Mouse (Mus musculus) heart, embryonic 16.5 days (tissue): ENCODE results near the gene Rnf214. TPM values are rescaled to one million over a fixed set of nuclear protein-coding genes. Genes with fewer than 3 reads are reported as not detected.
A peak's percentile ranks its signal among the peaks of the same experiment; 100 is the strongest.

Experiments
- ATAC-seq: fragments of 200-750 bp; cut with Nextera tagmentation; replicated peaks from 2 replicates; pipeline ENCODE4 v1.8.0; 2017; ENCODE audit warnings: moderate number of reproducible peaks; ENCODE audit not compliant: insufficient read depth, low FRiP score; ENCODE audit errors: extremely low read depth
- H3K27ac ChIP-seq: fragments of 300-500 bp; sonication (generic); 2 replicates; pipeline ENCODE4 v1.5.1; 2014; ENCODE audit warnings: mild to moderate bottlenecking, low read length, control low read depth, moderate library complexity
- H3K27me3 ChIP-seq: fragments of 300-500 bp; sonication (generic); 2 replicates; pipeline ENCODE4 v1.6.1; 2014; ENCODE audit warnings: low read length, mixed read lengths; ENCODE audit not compliant: control insufficient read depth, insufficient read depth
- H3K36me3 ChIP-seq: fragments of 300-500 bp; sonication (generic); 2 replicates; pipeline ENCODE4 v1.6.1; 2014; ENCODE audit not compliant: control insufficient read depth, insufficient read depth
- H3K4me1 ChIP-seq: fragments of 300-500 bp; sonication (generic); 2 replicates; pipeline ENCODE4 v1.6.1; 2014; ENCODE audit warnings: low read length, mixed read lengths; ENCODE audit not compliant: control insufficient read depth, insufficient read depth
- H3K4me2 ChIP-seq: fragments of 300-500 bp; sonication (generic); 2 replicates; pipeline ENCODE4 v1.6.1; 2014; ENCODE audit warnings: low read depth, mild to moderate bottlenecking, control low read depth, low read length
- H3K4me3 ChIP-seq: fragments of 300-500 bp; sonication (generic); 2 replicates; pipeline ENCODE4 v1.5.1; 2014; ENCODE audit warnings: mild to moderate bottlenecking, control low read depth, low read length
- H3K9ac ChIP-seq: fragments of 300-500 bp; sonication (generic); 2 replicates; pipeline ENCODE4 v1.6.1; 2014; ENCODE audit warnings: low read length, control low read depth
- H3K9me3 ChIP-seq: fragments of 300-500 bp; sonication (generic); replicated peaks from 2 replicates; pipeline ENCODE4 v1.6.1; 2016; ENCODE audit warnings: low read length; ENCODE audit not compliant: control insufficient read depth
- WGBS: fragments of 180-500 bp; shearing (Covaris S2); extraction: QIAGEN DNeasy Blood & Tissue Kit; methylation state at CpG from one replicate; pipeline ENCODE4 v1.1.7; 2014; 5-methylcytosine and 5-hydroxymethylcytosine counted together
- polyA plus RNA-seq: library from polyadenylated mRNA; unstranded; fragments of >200 nt; fragmentation: Nextera tagmentation; extraction: Ambion mirVana; gene quantifications from 2 replicates; pipeline ENCODE4 v1.2.1, GENCODE M21; 2015

Rnf214 gene
- polyA plus RNA-seq, 1 experiment from 2014 or later, result 42.3 TPM

- Histone ChIP-seq H3K27me3 (no peaks in the 10 kb centered on the region), H3K9me3 (no peaks in the 10 kb centered on the region), H3K27ac (no peak overlapping the region), H3K9ac (no peak overlapping the region), H3K36me3 (no peaks in the 10 kb centered on the region), H3K4me1 (peaks cover 25% of the 10 kb centered on the region), H3K4me3 (peak overlapping the region; percentile 73), H3K4me2 (peak overlapping the region; percentile 78)
- WGBS, result 11% methylated on average over 4 of the region's 4 CpGs
- ATAC-seq, result no peak
These were observed 68.7 kb downstream of the Rnf214 start for GRCm38 (mm10) chr9:45838069-45838433.

- Histone ChIP-seq H3K4me3 (no peak overlapping the region), H3K4me2 (no peak overlapping the region), H3K9ac (no peak overlapping the region), H3K27me3 (no peaks in the 10 kb centered on the region), H3K9me3 (peaks cover 8% of the 10 kb centered on the region), H3K36me3 (no peaks in the 10 kb centered on the region), H3K4me1 (0 out of 2 replicates have a peak, but pooled peaks cover 2% of the 10 kb centered on the region), H3K27ac (no peak overlapping the region)
- no peak for ATAC-seq
- WGBS, result 65% methylated on average over 2 of the region's 2 CpGs
These were observed 73.2 kb downstream of the Rnf214 start for GRCm38 (mm10) chr9:45833461-45833860.

GRCm38 (mm10) chr9:45832898-45833297 lies 73.8 kb downstream of the Rnf214 start:
- WGBS, result 86% methylated on average over 2 of the region's 2 CpGs
- peaks cover 8% of the 10 kb centered on the region for H3K9me3 ChIP-seq
- no peak for ATAC-seq
- H3K4me2 ChIP-seq, result no peak overlapping the region
- no peak overlapping the region for H3K4me3 ChIP-seq
- no peaks in the 10 kb centered on the region for H3K36me3 ChIP-seq
- no peak overlapping the region for H3K27ac ChIP-seq
- no peak overlapping the region for H3K9ac ChIP-seq
- H3K27me3 ChIP-seq, result no peaks in the 10 kb centered on the region
- H3K4me1 ChIP-seq, result 0 out of 2 replicates have a peak, but pooled peaks cover under 1% of the 10 kb centered on the region

GRCm38 (mm10) chr9:45829107-45829506 lies 77.6 kb downstream of the Rnf214 start:
- Histone ChIP-seq H3K4me1 (peaks cover 9% of the 10 kb centered on the region; the same call in 1 of the 2 replicates), H3K36me3 (no peaks in the 10 kb centered on the region), H3K9me3 (peaks cover 8% of the 10 kb centered on the region), H3K27ac (no peak overlapping the region), H3K27me3 (no peaks in the 10 kb centered on the region), H3K9ac (no peak overlapping the region), H3K4me2 (peak overlapping the region; percentile 76), H3K4me3 (peak overlapping the region; percentile 61)
- WGBS, result 28% methylated on average over 10 of the region's 10 CpGs
- no peak for ATAC-seq

DNA sequence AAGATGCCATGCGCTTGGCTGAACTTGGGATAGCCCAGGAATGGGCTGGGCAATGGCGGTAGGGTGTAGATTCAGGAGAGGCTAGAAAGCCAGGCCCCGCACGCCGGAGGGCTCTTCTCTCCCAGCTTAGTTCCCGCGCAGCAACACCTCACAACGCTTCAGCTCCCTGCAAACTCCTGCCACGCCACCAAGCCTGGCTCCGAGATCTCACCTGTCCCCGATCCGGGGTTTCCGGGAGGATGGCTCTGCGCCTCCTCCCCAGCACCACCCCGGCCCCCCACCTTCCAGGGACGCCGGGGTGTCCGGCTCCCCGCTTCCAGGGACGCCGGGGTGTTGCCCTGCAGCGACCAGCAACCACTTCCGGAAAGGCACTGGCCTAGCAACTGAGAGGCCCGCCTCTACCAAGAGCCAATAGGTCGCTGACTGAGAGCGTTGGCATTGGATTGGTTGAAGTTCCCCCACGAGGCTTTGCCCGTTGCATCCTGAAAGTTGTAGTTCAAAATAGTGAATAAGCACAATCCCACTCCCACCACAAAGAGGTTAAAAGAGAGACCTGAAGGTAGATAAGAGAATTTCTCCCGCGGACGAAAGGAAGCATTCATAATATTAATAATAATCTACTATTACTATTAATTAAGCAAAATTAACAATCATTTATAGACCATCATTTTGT lies 78.3 kb downstream of the Rnf214 start, which contains the start of gene Cep164:
Gene Cep164 (minus strand): TSS at position 401 of the 673 bp plus-strand sequence.
- H3K27ac ChIP-seq, result peak within 1 kb of the TSS; percentile 58
- H3K4me2 ChIP-seq, result peak within 1 kb of the TSS; percentile 76
- no peaks in the 10 kb centered on the region for H3K36me3 ChIP-seq
- H3K4me3 ChIP-seq, result peak within 1 kb of the TSS; percentile 61
- peaks cover 9% of the 10 kb centered on the region; the same call in 1 of the 2 replicates for H3K4me1 ChIP-seq
- WGBS, result under 1% methylated on average over 31 of the region's 31 CpGs
- peak within 1 kb of the TSS; percentile 61 for H3K9ac ChIP-seq
- peaks cover 8% of the 10 kb centered on the region for H3K9me3 ChIP-seq
- ATAC-seq, result peak; percentile 96
- H3K27me3 ChIP-seq, result no peaks in the 10 kb centered on the region

DNA sequence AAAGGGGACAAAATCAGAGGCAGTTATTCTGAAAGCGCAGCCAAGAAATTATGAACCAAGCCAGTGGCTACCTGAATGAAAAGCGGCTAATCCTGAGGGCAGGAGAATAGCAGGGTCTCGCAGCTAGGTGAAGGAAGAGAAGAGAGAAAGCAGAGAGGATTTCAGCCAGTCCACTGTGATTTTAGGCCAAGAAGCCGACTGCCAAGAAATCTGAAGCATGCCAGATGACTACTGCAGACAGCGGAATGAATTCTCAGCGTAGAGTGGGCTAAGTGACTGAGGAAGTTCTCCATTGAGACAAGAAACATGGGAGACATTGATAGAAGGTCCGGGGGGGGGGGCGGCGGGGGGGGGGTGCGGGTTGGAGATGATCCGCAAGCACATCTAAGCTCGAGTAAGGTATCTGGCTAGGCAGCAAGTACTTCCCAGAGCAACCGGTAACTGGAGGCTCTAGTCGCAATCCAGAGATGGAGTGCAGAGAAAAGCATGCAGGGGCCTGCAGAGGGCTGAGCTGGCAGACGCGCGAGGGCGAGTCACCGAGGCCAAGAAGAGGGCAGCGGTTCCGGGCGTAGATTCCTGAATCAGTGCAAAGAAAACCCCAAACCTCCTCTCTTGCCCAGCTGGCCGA lies 78.9 kb downstream of the Rnf214 start:
- H3K4me1 ChIP-seq, result peaks cover 9% of the 10 kb centered on the region; the same call in 1 of the 2 replicates
- peak overlapping the region; percentile 61 for H3K4me3 ChIP-seq
- peaks cover 8% of the 10 kb centered on the region for H3K9me3 ChIP-seq
- H3K36me3 ChIP-seq, result 0 out of 2 replicates have a peak, but pooled peaks cover 3% of the 10 kb centered on the region
- peak overlapping the region; percentile 58 for H3K27ac ChIP-seq
- H3K4me2 ChIP-seq, result peak overlapping the region; percentile 76
- 5% methylated on average over 23 of the region's 23 CpGs for WGBS
- H3K9ac ChIP-seq, result peak overlapping the region; percentile 61
- peak; percentile 46; the same call in 1 of the 2 replicates for ATAC-seq
- no peaks in the 10 kb centered on the region for H3K27me3 ChIP-seq

- Histone ChIP-seq H3K9me3 (no peaks in the 10 kb centered on the region), H3K9ac (no peak overlapping the region), H3K4me1 (peaks cover 9% of the 10 kb centered on the region), H3K36me3 (peaks cover 14% of the 10 kb centered on the region), H3K4me2 (no peak overlapping the region), H3K27ac (no peak overlapping the region), H3K27me3 (no peaks in the 10 kb centered on the region), H3K4me3 (no peak overlapping the region)
- ATAC-seq, result no peak
- WGBS, result 73% methylated on average over 9 of the region's 9 CpGs
These were observed 88.2 kb downstream of the Rnf214 start for GRCm38 (mm10) chr9:45818406-45819011.

- H3K36me3 ChIP-seq, result peaks cover 11% of the 10 kb centered on the region; the same call in 1 of the 2 replicates
- H3K27ac ChIP-seq, result no peak overlapping the region
- ATAC-seq, result no peak
- peaks cover 11% of the 10 kb centered on the region for H3K4me1 ChIP-seq
- no peaks in the 10 kb centered on the region for H3K9me3 ChIP-seq
- 74% methylated on average over 10 of the region's 10 CpGs for WGBS
- no peak overlapping the region for H3K4me3 ChIP-seq
- no peaks in the 10 kb centered on the region for H3K27me3 ChIP-seq
- no peak overlapping the region for H3K9ac ChIP-seq
- H3K4me2 ChIP-seq, result no peak overlapping the region
These were observed 91.2 kb downstream of the Rnf214 start for GRCm38 (mm10) chr9:45815525-45815924.

- H3K4me3 ChIP-seq, result no peak overlapping the region
- peaks cover 11% of the 10 kb centered on the region for H3K4me1 ChIP-seq
- no peak overlapping the region for H3K9ac ChIP-seq
- peaks cover 11% of the 10 kb centered on the region; the same call in 1 of the 2 replicates for H3K36me3 ChIP-seq
- H3K4me2 ChIP-seq, result no peak overlapping the region
- no peak overlapping the region for H3K27ac ChIP-seq
- 69% methylated on average over 9 of the region's 9 CpGs for WGBS
- no peaks in the 10 kb centered on the region for H3K27me3 ChIP-seq
- no peak for ATAC-seq
- H3K9me3 ChIP-seq, result no peaks in the 10 kb centered on the region
These were observed 91.6 kb downstream of the Rnf214 start for GRCm38 (mm10) chr9:45815113-45815512.
